28 mouse cellular contexts compared by ENCODE assay signal in the genomic region with DNA sequence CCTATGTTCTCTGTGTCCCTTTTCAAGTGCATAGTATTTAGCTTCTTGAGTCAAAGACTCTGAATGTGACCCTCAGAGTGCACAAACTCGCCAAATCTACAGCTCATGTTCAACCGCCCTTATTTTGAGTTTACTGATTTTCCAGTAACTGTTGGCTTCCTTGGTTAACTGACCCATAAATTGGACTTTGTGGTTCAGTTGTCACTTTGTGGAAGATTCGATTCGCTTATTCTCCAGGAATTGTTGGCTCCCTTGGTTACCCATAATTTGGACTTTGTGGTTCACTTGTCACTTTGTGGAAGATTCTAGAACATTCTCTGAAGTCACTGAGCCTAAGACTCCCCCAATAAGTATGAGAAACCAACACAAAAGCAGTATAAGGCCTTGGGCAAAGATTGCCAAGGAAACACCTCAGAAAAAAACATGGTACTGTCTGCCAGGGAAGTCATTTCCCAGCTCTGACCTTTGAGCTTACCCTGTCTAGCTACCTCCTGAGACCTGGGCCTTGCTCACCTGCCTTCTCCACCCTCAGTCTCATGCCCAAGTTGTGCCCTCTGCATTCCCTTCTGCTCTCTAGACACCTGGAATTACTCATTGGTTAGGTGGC. TPM values are rescaled to one million over a fixed set of nuclear protein-coding genes. Genes with fewer than 3 reads are reported as not detected.
"Had no signal": no experiment of that assay in that cellular context is flagged by ENCODE, and none has a peak within 500 bp of the region (broad histone marks: within the 10 kb centered on the region; RNA-seq: fewer than 3 reads in every experiment).

No protein-coding gene starts in this region.

- H3K9me3 ChIP-seq: intestine, embryonic 15.5 days; midbrain, embryonic 13.5 days had no signal

- H3K27me3 ChIP-seq: intestine, embryonic 15.5 days; midbrain, embryonic 13.5 days had no signal

- H3K4me1 ChIP-seq: intestine, embryonic 15.5 days; midbrain, embryonic 13.5 days had no signal

- H3K27ac ChIP-seq: intestine, embryonic 15.5 days; layer of hippocampus, adult 2 months; left cerebral cortex, adult 2 months; liver, embryonic 14.5 days; macrophage; midbrain, embryonic 13.5 days had no signal

- H3K4me3 ChIP-seq: intestine, embryonic 15.5 days; layer of hippocampus, adult 2 months; left cerebral cortex, adult 2 months; midbrain, embryonic 13.5 days had no signal

- H3K4me2 ChIP-seq: intestine, embryonic 15.5 days; lung, embryonic 14.5 days; midbrain, embryonic 13.5 days had no signal

- ATAC-seq: hindbrain, embryonic 16.5 days; intestine, embryonic 15.5 days; liver, postnatal 0 days; lung, postnatal 0 days; midbrain, embryonic 13.5 days had no signal

- H3K36me3 ChIP-seq: intestine, embryonic 15.5 days; midbrain, embryonic 13.5 days had no signal

- H3K9ac ChIP-seq: intestine, embryonic 15.5 days; liver, embryonic 14.5 days; liver, postnatal 0 days; lung, embryonic 14.5 days; midbrain, embryonic 13.5 days had no signal

- DNase-seq: layer of hippocampus, adult 9-11 months; layer of hippocampus, postnatal 36 days; liver, postnatal 0 days; lung, embryonic 14.5 days; thymus, adult 18-20 months; thymus, postnatal 36 days had no signal

RNA-seq across cellular contexts. Expression of gene Serpina1f, which starts 4.9 kb away (rescaled TPM):
- total RNA-seq: layer of hippocampus, adult 2 months; layer of hippocampus, postnatal 36 days; left cerebral cortex, adult 2 months; left cerebral cortex, postnatal 10 days; left cerebral cortex, postnatal 36 days; liver, adult 2 months; megakaryocyte, adult 5-6 weeks; midbrain, postnatal 0 days had no signal
- polyA plus RNA-seq: hindbrain, embryonic 16.5 days; intestine, embryonic 15.5 days; limb, embryonic 11.5 days; limb, embryonic 14.5 days; liver, adult 2 months; liver, embryonic 14.5 days; liver, postnatal 0 days; lung, embryonic 14.5 days; lung, postnatal 0 days; macrophage; midbrain, embryonic 13.5 days; midbrain, postnatal 0 days; neural tube, embryonic 11.5 days; neural tube, embryonic 14.5 days; stomach, embryonic 16.5 days; urinary bladder, adult 2 months had no signal

RNA-seq across cellular contexts. Expression of gene Serpina16, which starts 24.3 kb away (rescaled TPM):
- total RNA-seq: layer of hippocampus, adult 2 months; layer of hippocampus, postnatal 36 days; left cerebral cortex, adult 2 months; left cerebral cortex, postnatal 10 days; left cerebral cortex, postnatal 36 days; liver, adult 2 months; megakaryocyte, adult 5-6 weeks; midbrain, postnatal 0 days had no signal
- polyA plus RNA-seq: hindbrain, embryonic 16.5 days; limb, embryonic 11.5 days; limb, embryonic 14.5 days; liver, adult 2 months; liver, postnatal 0 days; lung, embryonic 14.5 days; lung, postnatal 0 days; macrophage; midbrain, embryonic 13.5 days; midbrain, postnatal 0 days; neural tube, embryonic 11.5 days; neural tube, embryonic 14.5 days; small intestine, adult 2 months; spleen, adult 2 months; urinary bladder, adult 2 months had no signal

RNA-seq across cellular contexts. Expression of gene Serpina6, which starts 43.2 kb away (rescaled TPM):
- total RNA-seq: layer of hippocampus, adult 2 months; layer of hippocampus, postnatal 36 days; left cerebral cortex, adult 2 months; left cerebral cortex, postnatal 10 days; left cerebral cortex, postnatal 36 days; megakaryocyte, adult 5-6 weeks; midbrain, postnatal 0 days had no signal
- polyA plus RNA-seq: hindbrain, embryonic 16.5 days; large intestine, adult 2 months; lung, postnatal 0 days; macrophage; midbrain, postnatal 0 days; small intestine, adult 2 months; spleen, adult 2 months; urinary bladder, adult 2 months had no signal
